Mouse (Mus musculus): ENCODE data around the gene Gstp1. TPM values are rescaled to one million over a fixed set of nuclear protein-coding genes. Genes with fewer than 3 reads are reported as not detected.

Gstp1 gene
- 51.4 TPM for polyA plus RNA-seq (2014; fragmentation: Illumina TruSeq; extraction: RNeasy Lipid Tissue Mini Kit (QIAGEN cat#74804); ENCODE audit: low read depth, low replicate concordance)

GRCm38 (mm10) chr19:4037788-4038232 is at the start of gene Gstp1:
TSS of gene Gstp1 (minus strand) at chr19:4037985.

GRCm38 (mm10) chr19:4081394-4081793 is 43.6 kb upstream of the Gstp1 start, which contains the start of gene Cabp2:
TSS of gene Cabp2 (plus strand) at chr19:4081578.

GRCm38 (mm10) chr19:4059069-4059740 is 21.4 kb upstream of the Gstp1 start, which contains the start of gene Gstp3:
TSS of gene Gstp3 (minus strand) at chr19:4059569.

GRCm38 (mm10) chr19:4045966-4046865 is 8.4 kb upstream of the Gstp1 start, which contains the start of gene Gstp2:
TSS of gene Gstp2 (minus strand) at chr19:4046023.

GRCm38 (mm10) chr19:4012432-4013022 is 25.3 kb downstream of the Gstp1 start, which contains the start of gene Ndufv1:
TSS of gene Ndufv1 (minus strand) at chr19:4012806.

GRCm38 (mm10) chr19:4003112-4003511 is 34.7 kb downstream of the Gstp1 start, which contains the start of gene Doc2g:
TSS of gene Doc2g (plus strand) at chr19:4003313.

GRCm38 (mm10) chr19:4000119-4000900 is 37.5 kb downstream of the Gstp1 start, which contains the start of the genes Nudt8 and Gm49405:
TSS of gene Nudt8 (plus strand) at chr19:4000580.
TSS of gene Gm49405 (plus strand) at chr19:4000626.

GRCm38 (mm10) chr19:3992416-3992815 is 45.4 kb downstream of the Gstp1 start, which contains the start of gene Tbx10:
TSS of gene Tbx10 (plus strand) at chr19:3992752.

GRCm38 (mm10) chr19:3986334-3986733 is 51.5 kb downstream of the Gstp1 start, which contains the start of gene Acy3:
TSS of gene Acy3 (plus strand) at chr19:3986570.

Other genes starting within 250 kb of the Gstp1 start
- gene Chka, start 186.2 kb downstream of the Gstp1 start, polyA plus RNA-seq (2014; fragmentation: Illumina TruSeq; extraction: RNeasy Lipid Tissue Mini Kit (QIAGEN cat#74804); ENCODE audit: low read depth, low replicate concordance), result 87.4 TPM
- 7.2 TPM for gene Tcirg1, start 130.9 kb downstream of the Gstp1 start, polyA plus RNA-seq (2014; fragmentation: Illumina TruSeq; extraction: RNeasy Lipid Tissue Mini Kit (QIAGEN cat#74804); ENCODE audit: low read depth, low replicate concordance)
- 7.7 TPM for gene Ndufs8, start 125.2 kb downstream of the Gstp1 start, polyA plus RNA-seq (2014; fragmentation: Illumina TruSeq; extraction: RNeasy Lipid Tissue Mini Kit (QIAGEN cat#74804); ENCODE audit: low read depth, low replicate concordance)
- not detected for gene Aldh3b1, start 108.2 kb downstream of the Gstp1 start, polyA plus RNA-seq (2014; fragmentation: Illumina TruSeq; extraction: RNeasy Lipid Tissue Mini Kit (QIAGEN cat#74804); ENCODE audit: low read depth, low replicate concordance)
- 3.1 TPM for gene Unc93b1, start 102.8 kb downstream of the Gstp1 start, polyA plus RNA-seq (2014; fragmentation: Illumina TruSeq; extraction: RNeasy Lipid Tissue Mini Kit (QIAGEN cat#74804); ENCODE audit: low read depth, low replicate concordance)
- 0.64 TPM for gene Aldh3b3, start 79.3 kb downstream of the Gstp1 start, polyA plus RNA-seq (2014; fragmentation: Illumina TruSeq; extraction: RNeasy Lipid Tissue Mini Kit (QIAGEN cat#74804); ENCODE audit: low read depth, low replicate concordance)
- gene Aldh3b2, start 65.7 kb downstream of the Gstp1 start, polyA plus RNA-seq (2014; fragmentation: Illumina TruSeq; extraction: RNeasy Lipid Tissue Mini Kit (QIAGEN cat#74804); ENCODE audit: low read depth, low replicate concordance), result not detected
- 15.3 TPM for gene Acy3, start 51.4 kb downstream of the Gstp1 start, polyA plus RNA-seq (2014; fragmentation: Illumina TruSeq; extraction: RNeasy Lipid Tissue Mini Kit (QIAGEN cat#74804); ENCODE audit: low read depth, low replicate concordance)
- not detected for gene Tbx10, start 45.2 kb downstream of the Gstp1 start, polyA plus RNA-seq (2014; fragmentation: Illumina TruSeq; extraction: RNeasy Lipid Tissue Mini Kit (QIAGEN cat#74804); ENCODE audit: low read depth, low replicate concordance)
- gene Nudt8, start 37.4 kb downstream of the Gstp1 start, polyA plus RNA-seq (2014; fragmentation: Illumina TruSeq; extraction: RNeasy Lipid Tissue Mini Kit (QIAGEN cat#74804); ENCODE audit: low read depth, low replicate concordance), result not detected
- gene Gm49405, start 37.4 kb downstream of the Gstp1 start, polyA plus RNA-seq (2014; fragmentation: Illumina TruSeq; extraction: RNeasy Lipid Tissue Mini Kit (QIAGEN cat#74804); ENCODE audit: low read depth, low replicate concordance), result 0.13 TPM
- not detected for gene Doc2g, start 34.7 kb downstream of the Gstp1 start, polyA plus RNA-seq (2014; fragmentation: Illumina TruSeq; extraction: RNeasy Lipid Tissue Mini Kit (QIAGEN cat#74804); ENCODE audit: low read depth, low replicate concordance)
- 25.4 TPM for gene Ndufv1, start 25.2 kb downstream of the Gstp1 start, polyA plus RNA-seq (2014; fragmentation: Illumina TruSeq; extraction: RNeasy Lipid Tissue Mini Kit (QIAGEN cat#74804); ENCODE audit: low read depth, low replicate concordance)
- gene Gstp2, start 8.0 kb upstream of the Gstp1 start, polyA plus RNA-seq (2014; fragmentation: Illumina TruSeq; extraction: RNeasy Lipid Tissue Mini Kit (QIAGEN cat#74804); ENCODE audit: low read depth, low replicate concordance), result 1.1 TPM
- 2.0 TPM for gene Gstp3, start 21.6 kb upstream of the Gstp1 start, polyA plus RNA-seq (2014; fragmentation: Illumina TruSeq; extraction: RNeasy Lipid Tissue Mini Kit (QIAGEN cat#74804); ENCODE audit: low read depth, low replicate concordance)
- gene Cabp2, start 43.6 kb upstream of the Gstp1 start, polyA plus RNA-seq (2014; fragmentation: Illumina TruSeq; extraction: RNeasy Lipid Tissue Mini Kit (QIAGEN cat#74804); ENCODE audit: low read depth, low replicate concordance), result not detected
- gene Cdk2ap2, start 59.2 kb upstream of the Gstp1 start, polyA plus RNA-seq (2014; fragmentation: Illumina TruSeq; extraction: RNeasy Lipid Tissue Mini Kit (QIAGEN cat#74804); ENCODE audit: low read depth, low replicate concordance), result 1.9 TPM
- 0.19 TPM for gene Pitpnm1, start 62.0 kb upstream of the Gstp1 start, polyA plus RNA-seq (2014; fragmentation: Illumina TruSeq; extraction: RNeasy Lipid Tissue Mini Kit (QIAGEN cat#74804); ENCODE audit: low read depth, low replicate concordance)
- 0.53 TPM for gene Aip, start 87.9 kb upstream of the Gstp1 start, polyA plus RNA-seq (2014; fragmentation: Illumina TruSeq; extraction: RNeasy Lipid Tissue Mini Kit (QIAGEN cat#74804); ENCODE audit: low read depth, low replicate concordance)
- not detected for gene Gpr152, start 101.8 kb upstream of the Gstp1 start, polyA plus RNA-seq (2014; fragmentation: Illumina TruSeq; extraction: RNeasy Lipid Tissue Mini Kit (QIAGEN cat#74804); ENCODE audit: low read depth, low replicate concordance)
- gene Cabp4, start 106.0 kb upstream of the Gstp1 start, polyA plus RNA-seq (2014; fragmentation: Illumina TruSeq; extraction: RNeasy Lipid Tissue Mini Kit (QIAGEN cat#74804); ENCODE audit: low read depth, low replicate concordance), result 0.26 TPM
- 19.7 TPM for gene Coro1b, start 110.6 kb upstream of the Gstp1 start, polyA plus RNA-seq (2014; fragmentation: Illumina TruSeq; extraction: RNeasy Lipid Tissue Mini Kit (QIAGEN cat#74804); ENCODE audit: low read depth, low replicate concordance)
- 2.3 TPM for gene Ptprcap, start 115.6 kb upstream of the Gstp1 start, polyA plus RNA-seq (2014; fragmentation: Illumina TruSeq; extraction: RNeasy Lipid Tissue Mini Kit (QIAGEN cat#74804); ENCODE audit: low read depth, low replicate concordance)
- 3.4 TPM for gene Rps6kb2, start 125.4 kb upstream of the Gstp1 start, polyA plus RNA-seq (2014; fragmentation: Illumina TruSeq; extraction: RNeasy Lipid Tissue Mini Kit (QIAGEN cat#74804); ENCODE audit: low read depth, low replicate concordance)
- 0.64 TPM for gene Carns1, start 137.5 kb upstream of the Gstp1 start, polyA plus RNA-seq (2014; fragmentation: Illumina TruSeq; extraction: RNeasy Lipid Tissue Mini Kit (QIAGEN cat#74804); ENCODE audit: low read depth, low replicate concordance)
- not detected for gene Tbc1d10c, start 153.3 kb upstream of the Gstp1 start, polyA plus RNA-seq (2014; fragmentation: Illumina TruSeq; extraction: RNeasy Lipid Tissue Mini Kit (QIAGEN cat#74804); ENCODE audit: low read depth, low replicate concordance)
- 76.1 TPM for gene Ppp1ca, start 154.1 kb upstream of the Gstp1 start, polyA plus RNA-seq (2014; fragmentation: Illumina TruSeq; extraction: RNeasy Lipid Tissue Mini Kit (QIAGEN cat#74804); ENCODE audit: low read depth, low replicate concordance)
- gene Rad9a, start 163.7 kb upstream of the Gstp1 start, polyA plus RNA-seq (2014; fragmentation: Illumina TruSeq; extraction: RNeasy Lipid Tissue Mini Kit (QIAGEN cat#74804); ENCODE audit: low read depth, low replicate concordance), result 1.6 TPM
- gene Clcf1, start 176.3 kb upstream of the Gstp1 start, polyA plus RNA-seq (2014; fragmentation: Illumina TruSeq; extraction: RNeasy Lipid Tissue Mini Kit (QIAGEN cat#74804); ENCODE audit: low read depth, low replicate concordance), result 0.56 TPM
- gene AC109138.7, start 176.4 kb upstream of the Gstp1 start, polyA plus RNA-seq (2014; fragmentation: Illumina TruSeq; extraction: RNeasy Lipid Tissue Mini Kit (QIAGEN cat#74804); ENCODE audit: low read depth, low replicate concordance), result not detected
- 1.7 TPM for gene Pold4, start 193.9 kb upstream of the Gstp1 start, polyA plus RNA-seq (2014; fragmentation: Illumina TruSeq; extraction: RNeasy Lipid Tissue Mini Kit (QIAGEN cat#74804); ENCODE audit: low read depth, low replicate concordance)
- 1.8 TPM for gene Ssh3, start 231.2 kb upstream of the Gstp1 start, polyA plus RNA-seq (2014; fragmentation: Illumina TruSeq; extraction: RNeasy Lipid Tissue Mini Kit (QIAGEN cat#74804); ENCODE audit: low read depth, low replicate concordance)
- gene Ankrd13d, start 245.2 kb upstream of the Gstp1 start, polyA plus RNA-seq (2014; fragmentation: Illumina TruSeq; extraction: RNeasy Lipid Tissue Mini Kit (QIAGEN cat#74804); ENCODE audit: low read depth, low replicate concordance), result not detected